Mouse (Mus musculus): Measurements from ENCODE around the gene Stk31. TPM values are rescaled to one million over a fixed set of nuclear protein-coding genes. Genes with fewer than 3 reads are reported as not detected.
"Not testable (repeated sequence)": the region's sequence is repeated elsewhere in the genome, so short reads cannot be mapped to it uniquely, and the experiment has no call there.

Gene Stk31
- polyA plus RNA-seq (2012; rRNA removed): not detected in 2 replicates

DNA sequence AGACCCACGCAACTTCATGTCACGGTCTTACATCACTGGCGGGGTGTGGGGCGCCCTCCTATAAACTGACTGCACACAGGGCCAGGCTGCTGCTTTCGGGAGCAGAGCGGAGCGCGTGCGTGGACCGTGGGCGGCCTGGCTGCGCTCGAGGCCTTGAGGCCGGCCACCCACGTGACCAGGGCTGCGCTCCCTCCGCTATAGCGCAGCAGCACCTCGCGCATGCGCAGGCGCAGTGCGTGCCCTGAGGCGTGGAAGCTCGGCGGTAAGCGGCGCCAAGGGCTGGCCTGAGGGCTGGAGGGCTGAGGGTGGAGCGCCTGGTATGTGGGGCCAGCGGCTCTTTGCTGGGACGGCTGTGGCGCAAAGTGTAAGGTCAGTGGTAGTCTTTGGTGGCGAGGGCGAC, at the start of gene Stk31:
Gene Stk31, plus strand, starts transcription at position 289 of the 400 bp plus-strand sequence.
- no peak for DNase-seq (ENCODE audit: low read depth)

DNA sequence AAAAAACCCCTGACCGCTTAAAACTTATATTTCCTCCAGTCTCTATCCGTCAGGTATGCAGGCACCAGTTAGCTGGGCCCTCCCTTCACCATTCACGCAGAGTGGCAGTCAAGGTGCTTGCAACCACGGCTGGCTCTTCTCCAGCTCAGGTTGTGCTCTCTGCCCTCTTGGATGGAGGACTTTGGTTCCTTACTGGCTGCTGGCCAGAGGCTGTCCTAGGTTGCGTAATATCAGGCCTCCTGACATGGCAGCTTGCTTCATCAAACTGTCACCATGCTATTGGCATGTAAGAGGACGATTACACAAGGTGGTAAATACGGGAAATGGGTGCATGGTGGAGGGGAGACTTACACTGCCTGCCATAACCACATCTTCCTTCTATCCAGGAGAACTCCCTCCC, 45.6 kb upstream of the Stk31 start:
- no peak for DNase-seq (ENCODE audit: low read depth)

DNA sequence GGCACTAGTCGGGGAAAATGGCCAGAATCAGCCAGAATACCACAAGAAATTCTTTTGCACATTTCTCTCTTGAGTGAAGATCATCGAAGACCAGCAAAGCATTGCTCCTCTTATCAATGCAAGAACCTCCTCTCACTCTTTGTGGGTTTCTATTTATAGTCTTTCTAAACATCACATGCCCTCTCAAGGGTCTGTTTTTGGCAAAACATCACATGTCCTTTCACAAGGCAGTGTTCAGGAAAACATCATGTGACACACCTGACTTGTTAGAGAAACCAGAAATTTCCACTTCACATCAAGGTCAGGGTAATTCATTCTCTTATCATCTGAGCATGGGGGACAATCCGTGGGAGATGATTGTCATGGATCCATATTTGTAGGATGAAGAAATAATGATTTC, 40.8 kb upstream of the Stk31 start:
- DNase-seq (ENCODE audit: low read depth): no peak

DNA sequence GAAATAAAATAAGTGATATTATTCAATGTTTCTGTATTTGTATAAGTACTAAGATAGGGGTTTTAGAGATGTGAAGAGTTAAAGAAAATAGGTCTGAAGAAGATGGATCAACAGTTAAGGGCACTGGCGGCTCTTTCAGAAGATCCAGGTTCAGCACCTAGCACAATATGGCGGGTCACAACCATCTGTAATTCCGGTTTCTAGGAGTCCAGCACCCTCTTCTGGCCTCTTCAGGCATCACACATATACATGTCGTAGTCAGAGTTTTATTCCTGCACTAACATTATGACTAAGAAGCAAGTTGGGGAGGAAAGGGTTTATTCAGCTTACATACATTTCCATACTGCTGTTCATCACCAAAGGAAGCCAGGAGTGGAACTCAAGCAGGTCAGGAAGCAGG, 40.2 kb upstream of the Stk31 start:
- no peak for DNase-seq (ENCODE audit: low read depth)

DNA sequence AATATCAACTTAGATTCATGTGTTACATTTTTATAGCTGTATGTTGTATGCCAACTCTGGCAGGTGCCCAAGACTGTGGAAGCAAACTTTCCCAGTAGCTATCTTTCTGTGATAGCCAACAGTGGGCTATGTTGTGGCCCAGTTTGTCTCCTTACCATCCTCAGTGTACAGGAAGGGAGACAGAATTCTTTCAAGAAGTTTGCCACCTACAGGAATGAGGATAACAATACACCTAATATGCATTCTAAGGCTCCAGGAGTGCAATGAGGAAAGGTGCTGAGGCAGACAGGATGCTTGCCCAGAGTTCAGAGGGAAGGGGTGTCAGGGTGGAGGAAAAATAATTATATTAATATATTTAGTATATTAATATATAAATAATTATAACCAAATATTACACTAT, 35.0 kb upstream of the Stk31 start:
- no peak for DNase-seq (ENCODE audit: low read depth)

DNA sequence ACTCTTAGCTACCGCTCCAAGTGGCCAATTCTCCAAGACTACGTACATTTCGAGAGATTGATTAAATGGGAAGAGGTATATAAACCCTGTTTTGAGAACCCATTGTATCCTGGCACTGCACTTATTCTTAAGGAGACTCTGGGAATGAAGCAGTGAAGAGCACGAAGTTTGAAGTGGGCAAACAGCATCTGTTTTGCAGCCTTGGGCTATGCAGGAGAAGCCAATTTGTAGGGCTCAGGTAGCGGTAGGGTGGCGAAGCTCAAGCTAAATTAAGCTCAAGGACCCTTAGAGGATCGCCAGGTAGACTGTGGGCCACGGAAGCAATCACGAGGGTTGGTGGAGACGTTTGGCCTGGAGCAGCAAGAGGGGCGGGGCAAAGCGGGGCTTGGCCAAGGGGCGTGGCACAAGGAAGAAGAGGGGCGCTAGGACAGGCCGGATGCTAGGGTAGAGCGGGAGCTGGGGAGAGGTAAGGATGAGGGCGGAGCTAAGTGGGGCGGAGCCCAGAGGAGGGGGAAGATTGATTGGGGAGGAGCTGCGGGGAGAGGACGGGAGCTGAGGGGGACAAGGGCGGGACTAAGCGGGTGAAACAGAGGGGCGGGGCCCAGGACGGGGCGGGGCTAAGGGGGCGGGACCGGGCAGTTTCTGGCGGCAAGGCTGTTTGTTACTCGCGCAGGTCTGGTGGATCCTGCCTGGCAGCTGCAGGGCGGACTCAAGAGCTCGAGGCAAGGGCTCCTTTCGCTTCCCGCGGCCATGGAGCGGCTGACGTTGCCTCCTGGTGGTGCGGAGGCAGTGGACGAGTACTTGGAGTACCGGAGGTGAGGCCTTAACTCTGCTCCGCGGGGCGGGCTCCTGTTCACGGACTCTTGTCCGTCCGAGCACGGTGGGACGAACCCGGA, 28.0 kb upstream of the Stk31 start, which contains the start of gene Fam221a:
Gene Fam221a, plus strand, starts transcription at position 581 of the 896 bp plus-strand sequence.
- no peak for DNase-seq (ENCODE audit: low read depth)

DNA sequence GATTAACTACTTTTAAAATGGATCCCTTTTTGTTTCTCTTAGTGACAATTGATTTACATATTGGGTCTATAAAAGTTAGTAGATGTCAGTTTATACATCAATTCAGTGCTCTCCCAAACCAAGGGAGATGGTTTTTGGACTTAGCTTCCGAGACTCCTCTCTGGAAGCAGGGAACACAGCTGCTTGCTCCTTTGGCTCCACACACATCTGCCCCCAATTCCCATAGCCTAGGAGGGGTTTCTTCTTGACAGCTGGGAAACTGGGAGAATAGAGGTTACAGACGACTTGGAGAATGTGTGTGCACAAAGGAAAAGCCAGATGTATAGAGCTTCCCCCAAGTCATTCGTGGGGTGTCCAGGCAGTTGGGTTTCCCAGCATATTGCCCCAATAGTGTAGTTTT, 27.2 kb upstream of the Stk31 start:
- no peak for DNase-seq (ENCODE audit: low read depth)

DNA sequence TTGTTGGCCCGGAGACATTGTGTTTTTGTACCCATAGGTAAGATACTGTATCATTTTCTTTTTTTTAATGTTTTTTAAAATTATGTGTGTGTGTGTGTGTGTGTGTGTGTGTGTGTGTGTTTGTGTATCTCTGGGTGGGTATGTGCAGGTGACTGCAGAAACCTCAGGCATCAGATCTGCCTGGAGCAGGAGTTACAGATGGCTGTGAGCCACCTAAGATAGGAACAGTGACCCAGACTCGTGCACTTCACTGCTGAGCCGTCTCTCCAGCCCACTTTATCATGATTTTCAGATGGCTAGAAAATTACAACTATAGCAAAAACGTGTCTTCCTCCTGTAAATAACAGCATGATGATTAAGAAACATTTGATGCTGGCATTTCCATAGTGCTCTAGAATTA, 22.7 kb upstream of the Stk31 start:
- no peak for DNase-seq (ENCODE audit: low read depth)

DNA sequence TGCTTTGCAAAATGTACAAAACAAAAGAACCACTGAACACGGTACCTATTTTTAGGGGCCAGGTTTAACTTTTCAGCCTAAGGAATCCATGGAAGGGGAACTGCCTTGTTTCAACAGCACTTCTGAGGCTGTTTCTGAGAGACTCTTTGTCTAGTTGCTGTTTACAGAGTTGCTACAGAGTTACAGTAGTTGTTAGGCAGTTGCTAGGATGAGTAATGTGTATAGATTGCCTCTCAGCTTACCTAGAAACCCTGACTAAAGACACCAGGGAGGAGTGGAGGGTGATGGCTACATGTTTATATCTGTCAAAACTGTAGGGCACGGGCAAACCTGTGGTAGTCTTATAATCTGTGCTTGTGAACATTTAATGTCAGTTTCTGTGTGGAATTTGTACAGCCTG, 21.5 kb upstream of the Stk31 start:
- no peak for DNase-seq (ENCODE audit: low read depth)

DNA sequence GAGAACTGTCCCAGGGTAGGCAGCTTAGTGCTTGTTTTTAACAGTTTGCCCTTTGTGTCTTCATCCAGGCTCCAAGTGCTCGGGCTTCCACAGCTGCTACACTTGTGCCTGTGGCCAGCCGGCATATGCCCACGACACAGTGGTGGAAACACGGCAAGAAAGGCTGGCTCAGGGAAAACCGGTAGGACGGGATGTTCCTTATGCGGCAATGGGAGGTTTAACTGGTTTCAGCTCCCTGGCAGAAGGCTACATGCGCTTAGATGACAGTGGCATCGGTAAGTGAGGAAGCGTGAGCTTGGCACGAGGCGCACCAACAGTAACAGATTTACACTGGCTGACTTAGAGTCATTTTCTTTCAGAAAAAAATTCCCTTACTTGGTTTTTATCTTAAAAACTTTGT, 17.1 kb upstream of the Stk31 start:
- DNase-seq (ENCODE audit: low read depth): peak; percentile 66

DNA sequence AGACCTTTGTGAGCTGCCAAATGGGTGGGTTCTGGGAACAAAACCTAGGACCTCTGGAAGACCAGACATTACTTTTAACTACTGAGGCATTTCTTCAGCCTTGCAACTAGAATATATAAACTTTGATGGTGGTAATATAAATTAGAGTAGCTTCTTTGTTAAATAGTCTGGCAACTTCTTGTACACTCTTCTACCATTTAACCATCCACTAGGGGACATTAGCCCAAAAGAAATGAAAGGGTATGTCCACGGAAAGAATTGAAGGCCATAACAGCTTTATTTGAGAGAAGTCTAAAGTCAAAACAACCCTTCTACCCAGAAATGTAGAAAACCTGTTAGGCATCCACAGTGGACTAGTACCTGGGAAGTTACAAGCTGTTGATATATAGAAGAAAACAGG, 1.1 kb upstream of the Stk31 start:
- DNase-seq (ENCODE audit: low read depth): no peak

DNA sequence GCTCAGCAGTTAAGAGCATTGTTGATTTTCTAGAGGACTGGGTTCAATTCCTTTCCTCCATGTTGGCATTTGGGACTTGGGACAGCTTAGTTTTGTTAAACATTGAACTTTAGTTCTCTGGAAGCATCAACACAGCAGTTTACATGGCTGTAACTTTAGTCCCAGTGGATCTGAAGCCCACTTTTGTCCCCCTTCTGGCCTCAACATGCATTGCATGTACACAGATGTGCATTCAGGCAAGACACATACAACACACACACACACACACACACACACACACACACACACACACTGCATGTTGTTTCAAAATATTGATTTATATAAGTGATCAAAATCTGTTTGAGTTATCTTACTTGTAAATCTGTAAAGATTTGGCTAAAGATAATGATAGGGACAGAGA, 2.1 kb downstream of the Stk31 start:
- DNase-seq (ENCODE audit: low read depth): no peak

DNA sequence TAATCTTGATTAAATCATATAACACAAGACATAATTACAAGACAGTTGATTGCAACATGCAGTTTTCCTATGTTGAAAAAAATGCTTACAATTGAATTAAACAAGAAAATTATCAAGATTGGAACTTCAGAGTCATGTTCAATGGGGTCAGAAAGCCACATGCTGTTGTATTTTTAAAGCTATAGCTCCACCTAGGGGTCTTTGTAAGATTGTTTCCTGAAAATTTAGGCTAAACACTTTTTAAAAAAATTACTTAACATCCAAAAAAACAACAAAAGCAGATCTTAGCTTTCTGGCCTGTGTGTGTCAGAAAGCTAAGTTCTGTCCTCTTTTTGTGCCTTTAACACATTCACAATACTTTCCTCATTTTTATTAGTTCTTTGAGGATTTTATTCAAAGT, 3.0 kb downstream of the Stk31 start:
- no peak for DNase-seq (ENCODE audit: low read depth)

DNA sequence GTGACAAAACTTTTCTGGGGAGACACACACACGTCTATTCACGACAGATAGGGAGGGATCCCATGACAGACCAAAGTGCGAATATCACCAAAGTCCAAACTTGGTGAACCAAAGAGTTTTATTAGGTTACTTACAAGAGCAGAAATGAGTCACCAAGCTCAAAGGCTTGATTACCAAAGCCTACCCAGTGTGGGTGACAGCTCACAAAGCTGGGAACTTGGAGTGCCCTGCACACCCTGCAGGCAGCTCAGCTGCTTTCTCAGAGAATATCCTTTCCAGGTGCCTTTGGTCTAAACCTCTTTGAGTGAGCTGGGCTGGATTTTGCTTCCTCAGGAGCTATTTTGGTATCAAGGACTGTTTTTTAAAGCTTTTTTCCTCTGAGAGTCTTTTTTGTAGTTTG, 15.4 kb downstream of the Stk31 start:
- DNase-seq (ENCODE audit: low read depth): peak; percentile 45

DNA sequence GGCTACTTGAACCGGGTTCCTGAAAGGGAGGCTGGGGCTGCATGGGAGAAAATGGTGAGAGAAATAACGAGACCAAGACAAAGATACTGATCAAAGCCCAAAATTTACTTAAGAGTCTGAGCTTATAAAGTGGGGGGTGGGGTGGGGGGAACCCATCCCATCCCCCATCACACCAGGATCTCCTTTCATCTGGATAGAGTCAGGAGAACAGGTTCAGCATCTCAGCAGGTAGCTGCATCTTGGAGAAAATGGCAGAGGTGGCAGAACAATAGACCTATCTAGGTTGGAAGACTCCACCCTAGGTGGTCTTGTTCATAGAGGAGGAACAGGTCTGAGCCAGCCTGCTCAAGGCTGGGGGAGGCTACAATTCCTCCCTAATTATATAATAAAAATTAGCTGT, 17.6 kb downstream of the Stk31 start:
- not testable (repeated sequence) for DNase-seq (ENCODE audit: low read depth)

DNA sequence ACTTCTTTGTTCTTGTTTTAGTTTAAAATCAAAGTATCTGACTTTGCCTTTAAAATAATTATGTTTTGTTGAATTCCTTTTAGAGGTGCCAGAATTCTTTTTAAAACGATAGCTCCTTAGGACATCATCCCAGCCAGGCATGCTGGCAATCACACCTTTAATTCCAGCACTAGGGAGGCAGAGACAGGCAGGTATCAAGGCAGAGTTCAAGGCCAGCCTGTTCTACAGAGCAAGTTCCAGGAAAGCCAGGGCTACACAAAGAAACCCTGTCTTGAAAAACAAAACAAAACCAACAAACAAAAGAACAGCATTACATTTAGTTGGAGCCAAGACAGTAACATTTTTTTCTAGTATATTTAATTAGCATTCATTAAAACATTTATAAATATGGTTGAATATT, 20.6 kb downstream of the Stk31 start:
- no peak for DNase-seq (ENCODE audit: low read depth)

DNA sequence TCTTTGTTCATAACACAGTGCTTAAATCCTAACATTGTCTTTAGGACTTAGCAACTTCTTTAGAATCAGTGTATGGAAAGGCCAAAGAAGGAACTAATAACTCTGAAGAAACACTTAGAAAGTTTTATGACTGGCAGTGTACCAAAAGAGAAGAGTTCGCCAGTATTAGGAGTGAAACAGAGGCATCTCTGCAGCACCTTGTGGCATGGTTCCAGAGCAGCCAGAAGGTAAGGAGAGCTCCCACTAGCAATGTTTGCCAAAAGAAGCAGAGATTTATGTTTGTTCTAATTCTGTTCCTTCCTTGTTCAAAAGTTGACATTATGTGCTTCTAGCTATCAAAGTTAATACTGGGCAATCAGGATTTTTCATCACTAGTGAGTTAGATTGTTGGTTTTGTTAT, 41.9 kb downstream of the Stk31 start:
- DNase-seq (ENCODE audit: low read depth): peak; percentile 2

DNA sequence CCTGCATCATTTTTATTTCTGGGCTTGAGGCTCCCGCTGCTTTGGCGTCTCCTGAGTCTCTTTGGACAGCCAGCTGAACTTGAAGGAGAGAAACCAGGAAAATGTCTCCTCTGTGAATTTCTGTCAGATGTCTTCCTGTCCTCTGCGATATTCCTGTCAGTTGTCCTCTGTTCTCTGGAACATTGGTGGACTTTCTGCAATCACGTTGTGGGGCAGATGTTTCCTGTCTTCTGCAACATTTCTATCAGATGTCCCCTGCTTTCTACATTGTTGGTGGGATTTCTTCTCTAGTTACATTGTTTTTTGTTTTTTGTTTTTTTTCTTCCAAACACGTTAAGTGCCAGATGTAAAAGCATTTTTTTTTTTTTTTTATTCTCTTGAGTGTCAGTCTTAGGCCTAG, 62.7 kb downstream of the Stk31 start:
- DNase-seq (ENCODE audit: low read depth): no peak

DNA sequence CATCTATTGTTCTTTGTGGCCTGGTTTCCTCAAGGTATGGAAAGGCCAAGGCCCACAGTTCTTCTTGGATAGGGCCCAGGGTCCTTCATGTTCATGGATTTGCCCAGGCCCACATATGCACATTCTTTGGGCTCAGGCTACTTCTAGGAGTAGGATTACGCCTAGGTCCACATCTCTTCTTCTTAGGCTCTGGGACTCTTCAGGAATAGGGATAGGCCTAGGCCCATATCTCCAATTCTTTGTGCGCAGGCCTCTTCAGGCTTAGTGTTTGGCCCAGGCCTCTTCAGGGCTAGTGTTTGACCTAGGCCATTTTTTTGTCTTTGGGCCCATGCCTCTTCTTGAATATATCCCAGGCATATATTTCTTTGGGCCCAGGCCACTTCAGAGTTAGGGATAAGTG, 87.8 kb downstream of the Stk31 start:
- DNase-seq (ENCODE audit: low read depth): no peak

DNA sequence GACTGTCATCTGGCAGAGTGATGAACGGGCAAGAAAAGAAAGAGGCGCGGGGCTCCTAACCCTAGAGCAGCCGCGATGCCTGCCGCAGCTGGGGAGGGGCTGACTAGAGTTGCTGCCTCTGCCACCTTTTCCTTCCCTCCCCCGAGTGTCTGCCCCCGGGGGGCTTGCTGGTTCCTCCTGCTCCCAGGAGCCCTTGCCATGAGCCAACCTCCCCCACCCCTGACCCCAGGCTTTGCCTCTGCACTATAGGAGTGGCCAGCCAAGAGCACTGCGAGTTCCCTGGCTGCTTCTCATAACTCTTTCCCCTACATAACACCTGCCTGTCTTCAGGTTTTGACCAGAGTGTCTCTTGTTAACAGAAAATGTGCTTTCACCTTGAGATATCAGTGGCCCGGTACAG, 96.1 kb downstream of the Stk31 start:
- no peak for DNase-seq (ENCODE audit: low read depth)

DNA sequence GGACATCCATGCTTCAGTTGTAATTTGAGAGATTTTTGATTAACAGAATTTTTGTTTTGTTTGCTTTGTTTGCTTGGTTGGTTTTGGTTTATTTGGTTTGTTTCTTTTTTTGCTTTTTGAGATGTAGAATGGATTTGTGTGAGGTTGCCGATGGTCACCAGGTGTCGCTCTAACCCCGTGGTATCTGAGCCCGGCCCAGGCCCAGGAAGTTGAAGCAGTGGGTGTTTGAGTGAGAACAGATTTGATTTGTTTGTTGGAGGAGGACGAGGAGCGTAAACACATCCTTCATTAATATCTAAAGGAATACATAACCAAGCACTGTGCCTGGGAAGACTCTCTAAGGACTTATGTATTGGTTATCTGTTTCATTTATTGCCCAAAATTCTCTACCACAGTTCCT, 123.6 kb downstream of the Stk31 start:
- DNase-seq (ENCODE audit: low read depth): no peak

Measured in gonadal fat pad, adult 2 months (tissue).